Comparison of ENCODE assay signal across 10 mouse cellular contexts in the genomic region with DNA sequence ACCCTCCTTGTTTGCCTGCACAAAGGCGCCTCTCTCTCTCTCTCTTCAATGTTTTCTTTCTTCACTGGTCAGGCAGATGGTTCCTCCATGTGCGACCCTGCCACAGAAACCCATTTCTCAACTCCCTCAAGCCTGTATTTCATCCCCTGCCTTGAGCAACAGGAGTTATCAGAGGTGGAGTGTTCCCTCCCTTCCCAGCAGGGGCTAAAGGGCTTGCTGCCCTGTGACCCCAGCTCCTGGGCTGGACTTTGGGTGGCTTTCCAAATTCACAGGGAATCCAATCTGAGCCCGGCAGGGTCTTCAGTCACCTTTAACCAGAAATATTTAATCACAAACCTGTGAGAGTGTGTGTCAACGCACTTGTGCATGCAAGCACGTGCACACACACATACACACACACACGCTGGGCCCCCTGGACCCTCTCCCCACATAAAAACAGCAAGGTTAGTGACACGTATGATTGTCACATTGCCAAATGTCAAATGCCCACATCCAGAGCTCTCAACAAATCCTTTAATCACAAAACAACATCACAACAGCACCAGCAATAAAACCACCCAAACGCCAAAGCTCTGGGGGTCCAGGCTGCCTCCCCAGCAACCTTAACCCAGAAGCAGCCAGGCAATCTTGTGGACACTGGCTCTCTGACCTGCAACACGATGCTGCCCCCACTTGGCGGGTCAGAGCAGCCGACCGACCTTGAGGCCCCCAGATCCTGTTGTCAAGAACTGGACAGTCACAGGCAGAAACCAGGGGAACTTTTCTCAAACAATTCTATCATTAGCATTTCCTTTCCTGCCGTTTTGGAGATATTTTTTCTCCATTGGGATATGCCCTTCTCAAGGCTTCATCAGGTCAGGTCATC. TPM values are rescaled to one million over a fixed set of nuclear protein-coding genes. Genes with fewer than 3 reads are reported as not detected.
DNase-seq lines count a peak whose midpoint lies in the region; ATAC-seq and TF ChIP-seq lines count a peak whose summit lies in the region.
"Had no signal": no experiment of that assay in that cellular context is flagged by ENCODE, and none has a peak within 500 bp of the region (broad histone marks: within the 10 kb centered on the region; RNA-seq: fewer than 3 reads in every experiment).

No protein-coding gene starts in this region.

- peak; percentile 61 for DNase-seq in forebrain, embryonic 11.5 days (ENCODE audit: low spot score)
- peak; percentile 36 for DNase-seq in lung, embryonic 14.5 days
- no peak for DNase-seq in lung, postnatal 25 days (ENCODE audit: low spot score)
- DNase-seq in right cerebral cortex, postnatal 36 days (ENCODE audit: low spot score in 2 of 2), result no peak
- no peak for DNase-seq in layer of hippocampus, postnatal 14 days (ENCODE audit: low spot score in 2 of 2)

- peaks cover 13% of the 10 kb centered on the region; the same call in 1 of the 2 replicates for H3K9me3 ChIP-seq in forebrain, embryonic 11.5 days (ENCODE audit: control insufficient read depth, low read length)
- peaks cover 18% of the 10 kb centered on the region for H3K9me3 ChIP-seq in forebrain, embryonic 13.5 days (replicated peaks)
- no peaks in the 10 kb centered on the region for H3K9me3 ChIP-seq in lung, embryonic 14.5 days (ENCODE audit: low read depth, low read length)
- H3K9me3 ChIP-seq in embryonic facial prominence, embryonic 12.5 days, result peaks cover 8% of the 10 kb centered on the region; the same call in 1 of the 2 replicates
- H3K9me3 ChIP-seq: stomach, embryonic 15.5 days had no signal

- peaks cover 24% of the 10 kb centered on the region for H3K36me3 ChIP-seq in forebrain, embryonic 11.5 days (ENCODE audit: control insufficient read depth, insufficient read depth, low read length)
- H3K36me3 ChIP-seq in forebrain, embryonic 13.5 days (ENCODE audit: poor library complexity, severe bottlenecking), result peaks cover 61% of the 10 kb centered on the region
- H3K36me3 ChIP-seq in lung, embryonic 14.5 days (ENCODE audit: insufficient read depth), result peaks cover 83% of the 10 kb centered on the region
- H3K36me3 ChIP-seq in embryonic facial prominence, embryonic 12.5 days, result peaks cover 76% of the 10 kb centered on the region

- no peak overlapping the region for H3K9ac ChIP-seq in forebrain, embryonic 11.5 days (ENCODE audit: low read length)
- H3K9ac ChIP-seq in forebrain, embryonic 13.5 days, result no peak overlapping the region
- H3K9ac ChIP-seq in lung, embryonic 14.5 days, result no peak overlapping the region
- no peak overlapping the region for H3K9ac ChIP-seq in embryonic facial prominence, embryonic 12.5 days
- H3K9ac ChIP-seq: stomach, embryonic 15.5 days had no signal

- WGBS in forebrain, embryonic 11.5 days, result 52% methylated on average over 13 of the region's 13 CpGs
- 55% methylated on average over 13 of the region's 13 CpGs for WGBS in forebrain, embryonic 13.5 days
- 57% methylated on average over 13 of the region's 13 CpGs for WGBS in lung, embryonic 14.5 days
- 41% methylated on average over 13 of the region's 13 CpGs for WGBS in embryonic facial prominence, embryonic 12.5 days

- H3K27me3 ChIP-seq in forebrain, embryonic 11.5 days (ENCODE audit: control insufficient read depth, insufficient read depth, low read length), result no peaks in the 10 kb centered on the region
- H3K27me3 ChIP-seq in forebrain, embryonic 13.5 days, result no peaks in the 10 kb centered on the region; the same call in 1 of the 2 replicates
- H3K27me3 ChIP-seq in lung, embryonic 14.5 days (ENCODE audit: insufficient read depth, low read length), result peaks cover 4% of the 10 kb centered on the region; the same call in 1 of the 2 replicates
- H3K27me3 ChIP-seq in embryonic facial prominence, embryonic 12.5 days, result 0 out of 2 replicates have a peak, but pooled peaks cover 7% of the 10 kb centered on the region
- H3K27me3 ChIP-seq: stomach, embryonic 15.5 days had no signal

- no peak overlapping the region for H3K4me3 ChIP-seq in forebrain, embryonic 11.5 days (ENCODE audit: low read depth, low read length)
- no peak overlapping the region for H3K4me3 ChIP-seq in forebrain, embryonic 13.5 days
- no peak overlapping the region for H3K4me3 ChIP-seq in lung, embryonic 14.5 days (ENCODE audit: low read depth, low read length)
- no peak overlapping the region for H3K4me3 ChIP-seq in embryonic facial prominence, embryonic 12.5 days
- H3K4me3 ChIP-seq: stomach, embryonic 15.5 days had no signal

- no peak for ATAC-seq in forebrain, embryonic 11.5 days (replicated peaks; ENCODE audit: low FRiP score)
- no peak for ATAC-seq in forebrain, embryonic 13.5 days
- ATAC-seq in lung, embryonic 14.5 days (ENCODE audit: insufficient read depth), result no peak
- ATAC-seq in embryonic facial prominence, embryonic 12.5 days (ENCODE audit: insufficient number of reproducible peaks, insufficient read depth, low FRiP score, low TSS enrichment), result no peak
- peak; percentile 66 for ATAC-seq in megakaryocyte progenitor cell, adult 5-6 weeks (replicated peaks; ENCODE audit: poor library complexity)

- TF ChIP-seq CTCF in lung, embryonic 14.5 days (IDR thresholded peaks at IDR 0.05; ENCODE audit: low read depth), result peak; percentile 54

- peak overlapping the region; percentile 8; the same call in 1 of the 2 replicates for H3K27ac ChIP-seq in forebrain, embryonic 11.5 days (ENCODE audit: low read depth, low read length)
- H3K27ac ChIP-seq in forebrain, embryonic 13.5 days, result no peak overlapping the region
- no peak overlapping the region for H3K27ac ChIP-seq in lung, embryonic 14.5 days (ENCODE audit: low read depth)
- H3K27ac ChIP-seq in embryonic facial prominence, embryonic 12.5 days, result peak overlapping the region; percentile 26; the same call in 1 of the 2 replicates
- H3K27ac ChIP-seq: stomach, embryonic 15.5 days had no signal

- H3K4me1 ChIP-seq in forebrain, embryonic 11.5 days (replicated peaks; ENCODE audit: control insufficient read depth, insufficient read depth, low read length), result peaks cover 23% of the 10 kb centered on the region; the same call in 1 of the 2 replicates
- H3K4me1 ChIP-seq in forebrain, embryonic 13.5 days, result peaks cover 33% of the 10 kb centered on the region
- no peaks in the 10 kb centered on the region for H3K4me1 ChIP-seq in lung, embryonic 14.5 days (ENCODE audit: insufficient read depth)
- peaks cover 19% of the 10 kb centered on the region; the same call in 1 of the 2 replicates for H3K4me1 ChIP-seq in embryonic facial prominence, embryonic 12.5 days

- H3K4me2 ChIP-seq in forebrain, embryonic 11.5 days (ENCODE audit: low read depth, low read length, severe bottlenecking), result no peak overlapping the region
- no peak overlapping the region for H3K4me2 ChIP-seq in forebrain, embryonic 13.5 days
- H3K4me2 ChIP-seq in lung, embryonic 14.5 days, result no peak overlapping the region
- no peak overlapping the region for H3K4me2 ChIP-seq in embryonic facial prominence, embryonic 12.5 days (replicated peaks)
- H3K4me2 ChIP-seq: stomach, embryonic 15.5 days had no signal

RNA-seq across cellular contexts. Expression of a gene that starts 8.7 kb away (rescaled TPM):
- polyA plus RNA-seq in forebrain, embryonic 11.5 days (2014; fragmentation: Nextera tagmentation; extraction: Ambion mirVana), result 0.97 and 1.2 TPM in 2 replicates
- polyA plus RNA-seq in forebrain, embryonic 13.5 days (2015; fragmentation: Nextera tagmentation; extraction: Ambion mirVana), result 0.99 and 1.5 TPM in 2 replicates
- 1.1 and 1.3 TPM in 2 replicates for polyA plus RNA-seq in lung, embryonic 14.5 days (2014; fragmentation: Nextera tagmentation; extraction: Ambion mirVana)
- polyA plus RNA-seq in embryonic facial prominence, embryonic 12.5 days (2016; fragmentation: Nextera tagmentation; extraction: Ambion mirVana), result 2.2 and 2.9 TPM in 2 replicates
- not detected in 2 replicates for total RNA-seq in megakaryocyte progenitor cell, adult 5-6 weeks (2015)
- not detected in 2 replicates for total RNA-seq in megakaryocyte progenitor cell, adult 5-6 weeks (2017)
- total RNA-seq in layer of hippocampus, postnatal 14 days (2021), result under 1 TPM; 0.05 to 0.14 TPM
- total RNA-seq: hematopoietic stem cell, adult 5-6 weeks had no signal

Comparison
In these comparisons a context has a peak if more than half of its experiments do, and no peak if none do; other contexts are left out.
1. DNase-seq: peak in forebrain, embryonic 11.5 days (single experiment) and lung, embryonic 14.5 days (single experiment); none in lung, postnatal 25 days (single experiment), right cerebral cortex, postnatal 36 days (0 of 2) and layer of hippocampus, postnatal 14 days (0 of 2).
2. H3K27ac ChIP-seq: peak in forebrain, embryonic 11.5 days (single experiment) and embryonic facial prominence, embryonic 12.5 days (single experiment); none in forebrain, embryonic 13.5 days (single experiment) and lung, embryonic 14.5 days (single experiment).